Mouse (Mus musculus) G1E (cell line): ENCODE measurements around the gene Acbd6.

Experiments used
- CTCF ChIP-seq: IDR thresholded peaks from 2 replicates; pipeline ENCODE4 v1.5.1; 2012; ENCODE audit warnings: low read depth, low read length, inconsistent platforms, mixed read lengths
- POLR2AphosphoS5 ChIP-seq: IDR thresholded peaks from 2 replicates; pipeline ENCODE4 v1.6.1; 2012; ENCODE audit warnings: low read depth, low read length, inconsistent platforms; ENCODE audit not compliant: insufficient replicate concordance

DNA sequence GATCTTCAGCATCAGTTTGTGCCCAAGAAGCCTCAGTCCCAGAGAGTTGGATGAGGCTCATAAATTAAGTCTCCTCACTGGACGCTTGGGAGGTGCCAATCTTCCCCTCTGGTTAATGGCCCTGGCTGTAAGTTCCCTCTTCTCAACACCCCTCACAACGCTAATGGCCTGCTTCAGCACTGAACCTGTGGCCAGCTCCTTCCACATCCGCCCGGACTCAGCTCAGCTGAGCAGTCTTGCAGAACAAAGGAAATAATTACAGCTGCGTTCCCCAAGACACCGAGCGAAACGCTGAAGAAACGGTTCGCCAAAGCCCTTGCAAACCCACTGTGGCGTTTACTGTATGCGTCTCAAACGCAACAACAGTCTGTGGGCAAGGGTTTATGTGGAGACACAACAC lies 164.3 kb downstream of the Acbd6 start:
- TF ChIP-seq CTCF (no peak), POLR2AphosphoS5 (no peak)
